Mouse (Mus musculus) CD4-positive, CD25-positive, alpha-beta regulatory T cell, adult 2 months (primary cell): Measurements from ENCODE around the gene Akr1b8.
"Not testable (repeated sequence)": the region's sequence is repeated elsewhere in the genome, so short reads cannot be mapped to it uniquely, and the experiment has no call there.

Source experiments
- DNase-seq: peaks from one replicate; pipeline ENCODE4 v3.0.0-alpha.2; 2012; ENCODE audit warnings: low read depth, low spot score

Gene Akr1b8

DNA sequence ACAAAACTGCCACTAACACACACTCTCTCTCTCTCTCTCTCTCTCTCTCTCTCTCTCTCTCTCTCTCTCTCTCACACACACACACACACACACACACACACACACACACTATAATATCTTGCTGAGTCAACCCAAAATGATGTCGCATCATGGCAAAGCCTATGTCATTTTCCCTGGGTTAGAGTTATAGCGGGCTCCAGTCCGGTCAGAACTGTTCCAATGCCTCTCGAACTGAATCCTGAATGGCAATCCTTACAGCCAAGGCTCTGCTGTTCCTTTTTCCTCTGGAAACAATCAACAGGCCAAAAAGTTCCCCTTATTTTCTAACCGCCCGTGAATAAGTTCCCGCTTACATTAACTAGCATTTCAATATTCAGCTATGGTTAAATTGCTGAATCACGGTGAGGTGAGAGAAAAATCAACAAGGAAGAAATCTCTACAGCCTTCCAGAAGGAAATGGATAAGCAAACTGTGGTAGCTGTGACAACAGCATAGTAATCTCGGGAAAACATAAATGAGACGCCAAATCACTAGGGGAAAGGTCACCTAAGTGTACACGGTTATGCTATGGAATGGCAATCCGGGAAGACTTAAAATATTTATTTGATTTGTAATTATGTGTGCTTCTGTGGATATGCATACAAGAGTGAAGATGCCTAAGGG is 3.8 kb upstream of the Akr1b8 start:
- DNase-seq: no peak

DNA sequence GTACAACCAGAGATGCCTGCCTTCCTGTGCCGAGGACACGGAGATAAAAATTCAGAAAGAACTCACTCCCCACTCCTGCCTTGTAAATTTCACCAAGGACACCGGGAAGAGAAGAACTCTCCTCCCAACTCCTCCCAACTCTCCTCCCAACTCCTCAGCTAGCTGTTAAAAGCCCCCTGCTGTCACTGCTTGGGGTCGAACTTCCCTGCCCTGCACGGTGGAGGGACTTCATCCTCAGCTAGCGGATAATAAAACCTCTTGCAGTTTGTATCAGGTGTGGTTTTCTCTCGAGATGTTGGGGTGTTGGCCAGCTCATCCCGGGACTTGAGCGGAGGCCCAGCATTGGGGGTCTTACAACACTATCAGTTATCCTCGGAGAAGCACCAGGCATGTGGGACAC is 2.4 kb upstream of the Akr1b8 start:
- not testable (repeated sequence) for DNase-seq

DNA sequence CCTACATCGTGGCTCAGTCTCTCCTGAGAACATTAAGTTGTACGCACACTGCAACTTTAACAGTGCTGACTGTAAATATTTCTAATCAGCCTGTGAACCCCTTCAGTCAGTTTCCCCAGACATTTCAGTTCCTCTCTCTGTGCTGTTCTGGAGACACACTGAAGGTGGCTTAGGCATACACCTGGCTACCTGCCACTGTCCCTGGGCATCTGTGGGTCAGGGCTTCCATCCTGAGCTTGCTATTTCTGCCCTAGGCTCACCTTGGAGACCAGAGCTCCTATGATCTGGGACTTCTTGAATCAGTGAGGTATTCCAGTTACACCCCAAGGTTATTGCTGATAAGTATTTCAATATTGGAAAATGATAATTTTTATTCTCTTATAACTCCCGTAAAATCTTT is 1.5 kb upstream of the Akr1b8 start:
- DNase-seq: no peak

- no peak for DNase-seq
Measured at GRCm38 (mm10) chr6:34354354-34355348, 732 bp downstream of the Akr1b8 start.

GRCm38 (mm10) chr6:34355349-34355747 is 1.4 kb downstream of the Akr1b8 start:
- no peak for DNase-seq

DNA sequence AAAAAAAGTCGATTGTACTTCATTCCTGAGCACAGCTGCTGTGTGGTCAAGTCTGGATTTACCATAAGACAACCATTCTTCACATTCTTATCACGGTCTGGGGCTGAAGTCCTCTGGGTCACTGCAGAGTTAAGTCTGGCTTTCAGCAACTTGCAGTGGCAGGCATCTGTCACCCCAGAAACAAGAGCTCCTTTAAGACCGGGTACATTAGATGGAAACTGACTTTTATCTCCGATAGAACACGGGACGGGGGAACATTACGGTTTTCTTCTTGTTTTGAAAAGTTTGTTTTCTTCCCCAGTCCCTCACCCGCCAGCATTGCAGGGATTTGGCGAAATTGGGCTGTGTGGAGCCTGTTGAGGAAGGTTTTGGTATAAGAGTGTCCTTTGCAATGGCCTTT is 1.9 kb downstream of the Akr1b8 start:
- no peak for DNase-seq

GRCm38 (mm10) chr6:34364217-34365136 is 10.6 kb downstream of the Akr1b8 start:
- DNase-seq: peak; percentile 58

GRCm38 (mm10) chr6:34367998-34368397 is 14.1 kb downstream of the Akr1b8 start:
- no peak for DNase-seq

GRCm38 (mm10) chr6:34370081-34370480 is 16.2 kb downstream of the Akr1b8 start:
- no peak for DNase-seq

DNA sequence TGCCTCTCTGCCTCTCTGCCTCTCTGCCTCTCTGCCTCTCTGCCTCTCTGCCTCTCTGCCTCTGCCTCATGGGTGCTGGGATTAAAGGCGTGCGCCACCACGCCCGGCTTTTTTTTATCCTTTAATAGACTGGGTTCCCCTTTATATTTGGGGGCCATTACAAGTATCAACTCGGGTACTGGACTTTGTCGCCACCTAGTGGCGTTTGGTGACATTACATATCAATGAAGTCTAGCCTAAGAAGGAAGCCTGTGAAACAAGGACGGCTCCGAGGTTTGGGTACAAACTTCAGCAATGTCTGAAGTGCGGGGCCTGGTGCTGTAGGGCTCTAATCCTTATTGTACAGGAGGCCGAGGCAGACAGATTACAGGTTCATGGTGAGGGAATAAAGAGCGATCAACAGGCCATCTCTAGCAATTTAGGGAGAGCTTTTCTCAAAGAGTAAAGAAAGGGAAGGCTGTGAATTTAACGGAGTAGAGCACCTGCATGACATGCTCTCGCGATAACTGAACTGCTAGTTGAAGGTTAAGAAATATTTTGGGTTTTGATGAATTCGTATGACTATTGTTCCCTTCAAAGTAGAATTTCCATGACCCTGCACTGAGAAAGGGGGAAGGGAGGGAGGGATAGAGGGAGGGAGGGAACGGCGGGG is 17.9 kb downstream of the Akr1b8 start:
- peak; percentile 90 for DNase-seq

GRCm38 (mm10) chr6:34373841-34374240 is 19.9 kb downstream of the Akr1b8 start:
- DNase-seq: peak; percentile 16

GRCm38 (mm10) chr6:34375888-34376287 is 22.0 kb downstream of the Akr1b8 start:
- not testable (repeated sequence) for DNase-seq

- no peak for DNase-seq
Measured at GRCm38 (mm10) chr6:34383401-34383800, 29.5 kb downstream of the Akr1b8 start.

GRCm38 (mm10) chr6:34384110-34384661 is 30.3 kb downstream of the Akr1b8 start, which contains the start of gene Akr1b10:
Gene Akr1b10, plus strand, starts transcription at chr6:34384218.
- DNase-seq: peak; percentile 67

DNA sequence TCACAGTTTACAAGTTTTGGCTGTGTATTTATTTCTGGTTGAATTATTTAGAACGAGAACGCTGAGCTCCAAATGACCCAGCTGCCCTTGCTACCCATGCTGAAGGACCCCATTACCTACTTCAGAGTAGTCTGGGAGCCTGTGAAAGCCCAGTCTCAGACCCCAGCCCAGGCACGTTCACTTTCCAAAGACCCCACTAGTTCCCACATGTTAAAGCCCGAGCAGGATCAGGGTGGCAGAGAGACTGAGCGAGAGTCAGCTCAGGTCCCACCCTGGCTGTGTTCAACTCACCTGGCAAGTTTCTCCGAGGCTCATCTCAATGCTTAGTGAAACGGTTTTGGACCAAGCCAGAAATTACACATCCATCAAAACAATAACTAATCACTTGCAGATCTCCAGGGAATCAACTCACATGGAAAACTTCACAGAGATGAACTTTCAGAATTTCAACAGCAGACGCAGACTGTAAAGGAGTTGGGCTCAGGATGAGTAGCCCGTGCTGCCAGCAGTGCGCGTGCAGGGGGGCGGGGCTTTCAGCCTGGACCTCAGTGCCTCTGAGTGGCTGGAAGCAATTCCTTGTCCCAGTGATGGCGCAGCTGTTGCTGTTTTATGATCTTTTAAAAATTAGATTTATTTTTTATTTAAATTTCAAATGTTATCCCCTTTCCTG is 30.9 kb downstream of the Akr1b8 start:
- peak; percentile 35 for DNase-seq

DNA sequence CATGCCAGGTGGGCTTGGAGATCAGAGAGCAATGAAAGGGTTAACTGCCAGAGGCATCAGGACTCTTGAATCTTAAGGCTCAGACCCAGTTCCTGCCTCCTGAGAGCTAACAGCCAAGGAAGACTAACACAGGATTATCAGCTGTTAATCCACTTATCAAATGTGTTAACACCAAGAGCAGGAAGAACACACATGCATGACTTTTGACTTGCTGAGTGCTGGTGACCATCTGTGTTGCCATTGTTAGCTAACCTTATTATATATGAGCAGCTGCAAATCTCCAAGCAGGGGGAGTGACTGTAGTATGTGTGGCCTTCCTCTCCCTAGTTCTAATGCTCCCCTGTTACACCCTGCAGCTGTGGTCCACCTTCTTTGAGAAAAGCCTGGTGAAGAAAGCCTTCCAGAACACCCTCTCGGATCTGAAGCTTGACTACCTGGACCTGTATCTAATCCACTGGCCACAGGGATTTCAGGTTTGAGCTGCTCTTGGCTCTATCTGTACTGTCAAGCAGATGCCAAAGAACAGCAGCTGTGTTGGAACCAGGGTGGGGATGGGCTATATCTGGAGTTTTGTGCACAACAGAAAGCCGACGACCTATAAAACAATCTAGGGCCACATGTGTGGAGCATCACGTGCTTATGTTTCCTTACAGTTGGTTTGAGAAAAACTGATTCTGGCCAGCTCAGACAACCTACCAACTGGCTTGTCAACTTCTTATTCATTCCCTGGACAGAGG is 34.7 kb downstream of the Akr1b8 start:
- DNase-seq: no peak

- no peak for DNase-seq
Measured at GRCm38 (mm10) chr6:34395897-34396296, 42.0 kb downstream of the Akr1b8 start.

DNA sequence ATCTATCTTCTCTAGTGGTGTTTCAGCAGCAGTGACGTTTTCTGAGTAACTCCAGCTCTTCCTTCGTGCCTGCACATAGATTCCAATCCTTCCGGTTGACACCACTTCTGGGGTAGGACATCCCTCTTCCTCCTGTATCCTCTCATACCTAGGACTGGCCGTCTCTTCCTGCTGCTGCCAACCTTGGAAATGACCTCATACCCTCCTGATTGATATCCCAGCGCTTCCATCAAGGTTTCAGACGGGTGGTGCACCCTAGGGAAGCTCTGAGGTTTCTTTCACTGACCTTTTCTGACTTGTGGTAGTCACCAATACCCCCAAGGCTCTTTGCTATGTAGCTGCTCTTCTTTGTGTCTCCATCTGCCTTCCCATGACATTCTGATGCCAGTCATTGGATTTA is 44.5 kb downstream of the Akr1b8 start:
- DNase-seq: no peak

- DNase-seq: no peak
Measured at GRCm38 (mm10) chr6:34399606-34400220, 45.8 kb downstream of the Akr1b8 start.
